Mouse (Mus musculus) hindbrain, embryonic 13.5 days (tissue): ENCODE data around the gene Edem3. TPM values are rescaled to one million over a fixed set of nuclear protein-coding genes. Genes with fewer than 3 reads are reported as not detected.

Experiments used
- ATAC-seq: fragments of 200-750 bp; cut with Nextera tagmentation; 2 replicates; pipeline ENCODE4 v1.8.0; 2017; ENCODE audit warnings: moderate TSS enrichment; ENCODE audit not compliant: low FRiP score
- H3K27ac ChIP-seq: fragments of 300-500 bp; sonication (generic); 2 replicates; pipeline ENCODE4 v1.5.1; 2015; ENCODE audit warnings: inconsistent platforms, mild to moderate bottlenecking, moderate library complexity
- H3K27me3 ChIP-seq: fragments of 300-500 bp; sonication (generic); 2 replicates; pipeline ENCODE4 v1.6.1; 2015; ENCODE audit warnings: mild to moderate bottlenecking, inconsistent platforms
- H3K36me3 ChIP-seq: fragments of 300-500 bp; sonication (generic); 2 replicates; pipeline ENCODE4 v1.6.1; 2015; ENCODE audit warnings: mild to moderate bottlenecking, inconsistent platforms
- H3K4me1 ChIP-seq: fragments of 300-500 bp; sonication (generic); replicated peaks from 2 replicates; pipeline ENCODE4 v1.6.1; 2015; ENCODE audit warnings: inconsistent platforms
- H3K4me2 ChIP-seq: fragments of 300-500 bp; sonication (generic); 2 replicates; pipeline ENCODE4 v1.6.1; 2015; ENCODE audit warnings: inconsistent platforms, mild to moderate bottlenecking, moderate library complexity
- H3K4me3 ChIP-seq: fragments of 300-500 bp; sonication (generic); 2 replicates; pipeline ENCODE4 v1.5.1; 2015; ENCODE audit warnings: mild to moderate bottlenecking, inconsistent platforms
- H3K9ac ChIP-seq: fragments of 300-500 bp; sonication (generic); 2 replicates; pipeline ENCODE4 v1.6.1; 2015; ENCODE audit warnings: mild to moderate bottlenecking, inconsistent platforms
- H3K9me3 ChIP-seq: fragments of 300-500 bp; sonication (generic); 2 replicates; pipeline ENCODE4 v1.6.1; 2016; ENCODE audit warnings: inconsistent platforms
- WGBS: fragments of 180-500 bp; shearing (Covaris S2); methylation state at CpG from one replicate; pipeline ENCODE4 v1.1.7; 2015; 5-methylcytosine and 5-hydroxymethylcytosine counted together
- polyA plus RNA-seq: library from polyadenylated mRNA; unstranded; fragments of >200 nt; fragmentation: Nextera tagmentation; extraction: Ambion mirVana; gene quantifications from 2 replicates; pipeline ENCODE4 v1.2.1, GENCODE M21; 2015

The Edem3 gene
- polyA plus RNA-seq, 1 experiment from 2014 or later: 17.9 TPM

GRCm38 (mm10) chr1:151754028-151754489 lies 1.1 kb upstream of the Edem3 start:
- ATAC-seq: no peak
- 80% methylated on average over 10 of the region's 10 CpGs for WGBS
- Histone ChIP-seq H3K27ac (no peak overlapping the region), H3K4me1 (peaks cover 22% of the 10 kb centered on the region), H3K9me3 (no peaks in the 10 kb centered on the region), H3K4me2 (peak overlapping the region; percentile 55), H3K36me3 (no peaks in the 10 kb centered on the region), H3K27me3 (no peaks in the 10 kb centered on the region), H3K9ac (no peak overlapping the region), H3K4me3 (peak overlapping the region; percentile 73)

GRCm38 (mm10) chr1:151755660-151756424 lies 671 bp downstream of the Edem3 start:
- no peaks in the 10 kb centered on the region for H3K9me3 ChIP-seq
- peak overlapping the region; percentile 93 for H3K4me2 ChIP-seq
- WGBS: 9% methylated on average over 36 of the region's 36 CpGs
- H3K4me3 ChIP-seq: peak overlapping the region; percentile 73
- H3K36me3 ChIP-seq: peaks cover 4% of the 10 kb centered on the region; the same call in 1 of the 2 replicates
- peak overlapping the region; percentile 89 for H3K9ac ChIP-seq
- H3K27ac ChIP-seq: peak overlapping the region; percentile 92
- no peaks in the 10 kb centered on the region for H3K27me3 ChIP-seq
- ATAC-seq: no peak
- H3K4me1 ChIP-seq: peaks cover 22% of the 10 kb centered on the region

- H3K4me1 ChIP-seq: peaks cover 22% of the 10 kb centered on the region
- no peak overlapping the region for H3K27ac ChIP-seq
- peak overlapping the region; percentile 73 for H3K4me3 ChIP-seq
- WGBS: 26% methylated on average over 1 of the region's 1 CpGs
- no peaks in the 10 kb centered on the region for H3K27me3 ChIP-seq
- peaks cover 9% of the 10 kb centered on the region for H3K36me3 ChIP-seq
- ATAC-seq: no peak
- peak overlapping the region; percentile 89 for H3K9ac ChIP-seq
- no peaks in the 10 kb centered on the region for H3K9me3 ChIP-seq
- H3K4me2 ChIP-seq: peak overlapping the region; percentile 93
Measured at GRCm38 (mm10) chr1:151756425-151756728, 1.2 kb downstream of the Edem3 start.

DNA sequence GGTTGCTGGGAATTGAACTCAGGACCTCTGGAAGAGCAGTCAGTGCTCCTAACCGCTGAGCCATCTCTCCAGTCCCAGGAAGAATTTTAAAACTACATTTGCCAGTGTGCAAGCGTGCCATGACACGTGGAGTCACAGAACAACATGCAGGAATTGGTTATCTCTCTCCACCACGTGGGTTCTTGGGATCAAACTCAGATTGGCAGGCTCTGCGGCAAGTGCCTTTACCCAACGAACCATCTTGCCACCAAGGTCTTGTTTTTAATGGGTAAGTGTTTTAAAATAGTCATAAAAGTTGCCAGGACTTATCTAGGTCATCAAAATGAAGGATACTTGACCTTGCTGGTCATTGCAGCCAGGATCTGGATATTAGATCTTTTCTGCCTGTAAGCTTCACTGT lies 3.1 kb downstream of the Edem3 start:
- no peaks in the 10 kb centered on the region for H3K9me3 ChIP-seq

GRCm38 (mm10) chr1:151758991-151759390 lies 3.8 kb downstream of the Edem3 start:
- Histone ChIP-seq H3K4me3 (no peak overlapping the region), H3K27me3 (no peaks in the 10 kb centered on the region), H3K9ac (no peak overlapping the region), H3K9me3 (no peaks in the 10 kb centered on the region), H3K27ac (no peak overlapping the region), H3K4me1 (peaks cover 22% of the 10 kb centered on the region), H3K36me3 (peaks cover 19% of the 10 kb centered on the region), H3K4me2 (no peak overlapping the region)
- WGBS: 82% methylated on average over 2 of the region's 2 CpGs
- ATAC-seq: no peak

More for the DNA sequence above, 3.1 kb downstream of the Edem3 start:
- no peak for ATAC-seq
- Histone ChIP-seq H3K4me3 (no peak overlapping the region), H3K27ac (no peak overlapping the region), H3K36me3 (peaks cover 19% of the 10 kb centered on the region), H3K4me2 (no peak overlapping the region), H3K4me1 (peaks cover 22% of the 10 kb centered on the region), H3K9ac (no peak overlapping the region), H3K27me3 (no peaks in the 10 kb centered on the region)
- WGBS: 94% methylated on average over 6 of the region's 6 CpGs

DNA sequence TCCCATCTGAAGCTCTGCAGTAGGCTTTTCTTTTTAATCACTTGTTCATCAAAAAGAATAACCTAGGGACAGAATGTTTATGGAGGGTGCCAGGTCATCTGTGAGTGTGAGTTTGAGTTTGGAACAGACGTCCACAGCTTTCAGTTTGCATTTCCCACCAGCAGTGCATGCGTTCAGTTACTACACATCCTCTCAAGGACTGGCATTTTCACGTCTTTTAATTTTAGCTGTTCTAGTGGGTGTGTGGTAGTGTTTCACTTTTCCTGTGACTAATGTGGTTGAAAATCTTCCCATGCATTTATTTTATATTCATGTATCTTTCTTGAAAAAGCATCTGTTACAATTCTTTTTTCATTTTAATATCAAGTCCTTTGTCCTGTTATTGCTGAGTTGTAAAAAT lies 9.1 kb downstream of the Edem3 start:
- WGBS: 74% methylated on average over 3 of the region's 3 CpGs
- H3K4me1 ChIP-seq: no peaks in the 10 kb centered on the region
- H3K9ac ChIP-seq: no peak overlapping the region
- no peak overlapping the region for H3K27ac ChIP-seq
- peaks cover 21% of the 10 kb centered on the region for H3K36me3 ChIP-seq
- no peaks in the 10 kb centered on the region for H3K27me3 ChIP-seq
- no peak overlapping the region for H3K4me3 ChIP-seq
- ATAC-seq: no peak
- no peaks in the 10 kb centered on the region for H3K9me3 ChIP-seq
- H3K4me2 ChIP-seq: no peak overlapping the region

- Histone ChIP-seq H3K9me3 (no peaks in the 10 kb centered on the region), H3K4me1 (peaks cover 4% of the 10 kb centered on the region), H3K9ac (no peak overlapping the region), H3K4me2 (no peak overlapping the region), H3K36me3 (peaks cover 19% of the 10 kb centered on the region), H3K27me3 (no peaks in the 10 kb centered on the region), H3K27ac (no peak overlapping the region), H3K4me3 (no peak overlapping the region)
- 81% methylated on average over 2 of the region's 2 CpGs for WGBS
- no peak for ATAC-seq
Measured at GRCm38 (mm10) chr1:151766166-151766565, 11.0 kb downstream of the Edem3 start.

GRCm38 (mm10) chr1:151766976-151767654 lies 11.9 kb downstream of the Edem3 start:
- H3K9ac ChIP-seq: no peak overlapping the region
- H3K4me2 ChIP-seq: no peak overlapping the region
- H3K4me3 ChIP-seq: no peak overlapping the region
- 81% methylated on average over 3 of the region's 3 CpGs for WGBS
- no peaks in the 10 kb centered on the region for H3K9me3 ChIP-seq
- H3K36me3 ChIP-seq: peaks cover 16% of the 10 kb centered on the region
- no peak for ATAC-seq
- no peaks in the 10 kb centered on the region for H3K27me3 ChIP-seq
- H3K4me1 ChIP-seq: peaks cover 4% of the 10 kb centered on the region
- H3K27ac ChIP-seq: no peak overlapping the region

- no peaks in the 10 kb centered on the region for H3K9me3 ChIP-seq
- no peaks in the 10 kb centered on the region for H3K27me3 ChIP-seq
- no peak overlapping the region for H3K4me3 ChIP-seq
- ATAC-seq: no peak
- no peak overlapping the region for H3K27ac ChIP-seq
- no peak overlapping the region for H3K9ac ChIP-seq
- H3K4me2 ChIP-seq: no peak overlapping the region
- 43% methylated on average over 3 of the region's 3 CpGs for WGBS
- H3K4me1 ChIP-seq: peaks cover 4% of the 10 kb centered on the region
- H3K36me3 ChIP-seq: peaks cover 16% of the 10 kb centered on the region
Measured at GRCm38 (mm10) chr1:151769200-151769913, 14.2 kb downstream of the Edem3 start.

GRCm38 (mm10) chr1:151777616-151778015 lies 22.4 kb downstream of the Edem3 start:
- no peaks in the 10 kb centered on the region for H3K27me3 ChIP-seq
- H3K36me3 ChIP-seq: peaks cover 63% of the 10 kb centered on the region
- H3K27ac ChIP-seq: no peak overlapping the region
- no peak overlapping the region for H3K9ac ChIP-seq
- no peak overlapping the region for H3K4me2 ChIP-seq
- H3K4me3 ChIP-seq: no peak overlapping the region
- H3K9me3 ChIP-seq: no peaks in the 10 kb centered on the region
- 95% methylated on average over 2 of the region's 2 CpGs for WGBS
- no peaks in the 10 kb centered on the region for H3K4me1 ChIP-seq
- no peak for ATAC-seq

- peaks cover 63% of the 10 kb centered on the region for H3K36me3 ChIP-seq
- 59% methylated on average over 1 of the region's 1 CpGs for WGBS
- no peak overlapping the region for H3K4me3 ChIP-seq
- H3K27ac ChIP-seq: no peak overlapping the region
- ATAC-seq: no peak
- no peaks in the 10 kb centered on the region for H3K9me3 ChIP-seq
- H3K4me2 ChIP-seq: no peak overlapping the region
- H3K27me3 ChIP-seq: no peaks in the 10 kb centered on the region
- no peaks in the 10 kb centered on the region for H3K4me1 ChIP-seq
- H3K9ac ChIP-seq: no peak overlapping the region
Measured at GRCm38 (mm10) chr1:151778592-151778991, 23.4 kb downstream of the Edem3 start.

DNA sequence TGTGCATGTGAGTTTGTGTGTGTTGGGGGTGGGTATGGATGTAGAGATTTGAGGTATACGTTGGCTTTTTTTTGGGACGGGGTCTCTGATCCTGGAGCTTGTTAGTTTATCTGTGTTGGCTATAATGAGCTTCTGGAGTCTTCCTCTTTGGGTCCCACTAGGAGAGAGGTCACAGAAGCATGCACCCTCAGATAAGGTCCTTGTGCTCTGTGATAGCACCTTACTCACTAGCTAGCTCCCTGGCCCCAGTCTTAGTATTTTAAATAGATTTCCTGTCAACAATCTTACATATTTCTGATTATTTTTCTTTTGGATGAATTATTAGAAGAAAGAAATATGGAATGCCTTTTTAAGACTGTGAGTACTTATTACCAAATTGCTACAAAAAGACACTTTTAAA lies 24.1 kb downstream of the Edem3 start:
- ATAC-seq: no peak
- no peak overlapping the region for H3K4me3 ChIP-seq
- no peak overlapping the region for H3K4me2 ChIP-seq
- no peak overlapping the region for H3K27ac ChIP-seq
- no peak overlapping the region for H3K9ac ChIP-seq
- H3K4me1 ChIP-seq: no peaks in the 10 kb centered on the region
- H3K9me3 ChIP-seq: no peaks in the 10 kb centered on the region
- H3K27me3 ChIP-seq: no peaks in the 10 kb centered on the region
- H3K36me3 ChIP-seq: peaks cover 59% of the 10 kb centered on the region
- 92% methylated on average over 2 of the region's 2 CpGs for WGBS
